24 mouse cellular contexts compared by ENCODE assay signal in genomic region chr1:113490243-113491003, GRCm38 (mm10).
DNase-seq lines count a peak whose midpoint lies in the region; ATAC-seq and TF ChIP-seq lines count a peak whose summit lies in the region.
"Had no signal": no experiment of that assay in that cellular context is flagged by ENCODE, and none has a peak within 500 bp of the region (broad histone marks: within the 10 kb centered on the region; RNA-seq: fewer than 3 reads in every experiment).

No protein-coding gene starts in this region.

- TF ChIP-seq CTCF in MEL (IDR thresholded peaks at IDR 0.05 in 2 of 3, conservative IDR thresholded peaks at IDR 0.05 in 1 of 3; ENCODE audit: control insufficient read depth in 1 of 3, insufficient read depth in 1 of 3, low read depth in 2 of 3, low read length in 3 of 3, poor library complexity in 1 of 3, severe bottlenecking in 1 of 3): no peak
- TF ChIP-seq CTCF in small intestine, adult 2 months (IDR thresholded peaks at IDR 0.05; ENCODE audit: extremely low read depth, insufficient read length, insufficient replicate concordance, low read depth, low read length): no peak

- no peak overlapping the region for H3K27ac ChIP-seq in MEL (ENCODE audit: control insufficient read depth, low read depth, low read length)
- H3K27ac ChIP-seq in intestine, embryonic 16.5 days (ENCODE audit: low read length): 0 out of 2 replicates have a peak overlapping the region, but pooled peaks have one; percentile 3
- peak overlapping the region; percentile 84 for H3K27ac ChIP-seq in small intestine, adult 2 months (ENCODE audit: insufficient read depth, low read depth, low read length)
- H3K27ac ChIP-seq in stomach, embryonic 16.5 days (ENCODE audit: low read length): no peak overlapping the region
- H3K27ac ChIP-seq: embryonic facial prominence, embryonic 10.5 days; embryonic facial prominence, embryonic 12.5 days had no signal

- H3K79me2 ChIP-seq in MEL (ENCODE audit: control insufficient read depth, insufficient read depth, low read length, poor library complexity): no peaks in the 10 kb centered on the region

- TF ChIP-seq RAD21 in MEL (IDR thresholded peaks at IDR 0.05; ENCODE audit: low read depth, low read length): no peak

- no peaks in the 10 kb centered on the region for H3K36me3 ChIP-seq in MEL (ENCODE audit: control insufficient read depth in 1 of 2, insufficient read depth in 2 of 2, low read length in 2 of 2)
- H3K36me3 ChIP-seq in intestine, embryonic 16.5 days (ENCODE audit: control insufficient read depth, insufficient read depth, low read length): no peaks in the 10 kb centered on the region
- H3K36me3 ChIP-seq in small intestine, adult 2 months (ENCODE audit: control insufficient read depth, insufficient read depth, low read length): no peaks in the 10 kb centered on the region
- H3K36me3 ChIP-seq in stomach, embryonic 16.5 days (ENCODE audit: control insufficient read depth, insufficient read depth, low read length): no peaks in the 10 kb centered on the region
- H3K36me3 ChIP-seq: embryonic facial prominence, embryonic 10.5 days; embryonic facial prominence, embryonic 12.5 days; G1E had no signal

- no peaks in the 10 kb centered on the region for H3K27me3 ChIP-seq in MEL (ENCODE audit: control insufficient read depth in 1 of 2, insufficient read depth in 2 of 2, low read length in 2 of 2)
- H3K27me3 ChIP-seq in intestine, embryonic 16.5 days (replicated peaks; ENCODE audit: control insufficient read depth, insufficient read depth, low read length): no peaks in the 10 kb centered on the region
- H3K27me3 ChIP-seq in small intestine, adult 2 months (ENCODE audit: control insufficient read depth, insufficient read depth, low read length): no peaks in the 10 kb centered on the region
- no peaks in the 10 kb centered on the region for H3K27me3 ChIP-seq in stomach, embryonic 16.5 days (ENCODE audit: control insufficient read depth, insufficient read depth, low read length)
- H3K27me3 ChIP-seq: CH12.LX; embryonic facial prominence, embryonic 12.5 days had no signal

- no peak overlapping the region for H3K4me2 ChIP-seq in intestine, embryonic 16.5 days (ENCODE audit: low read depth, low read length)
- H3K4me2 ChIP-seq in stomach, embryonic 16.5 days (ENCODE audit: low read depth, low read length): no peak overlapping the region
- H3K4me2 ChIP-seq: embryonic facial prominence, embryonic 12.5 days had no signal

- TF ChIP-seq POLR2A in MEL (IDR thresholded peaks at IDR 0.05; ENCODE audit: control insufficient read depth in 1 of 2, insufficient read depth in 1 of 2, low read depth in 1 of 2, low read length in 2 of 2, poor library complexity in 1 of 2): no peak
- TF ChIP-seq POLR2A in small intestine, adult 2 months (IDR thresholded peaks at IDR 0.05; ENCODE audit: low read depth, low read length): no peak

- H3K9me3 ChIP-seq in MEL (replicated peaks; ENCODE audit: insufficient read depth, low read length): no peaks in the 10 kb centered on the region
- H3K9me3 ChIP-seq in intestine, embryonic 16.5 days (ENCODE audit: control insufficient read depth, low read length): no peaks in the 10 kb centered on the region
- H3K9me3 ChIP-seq in stomach, embryonic 16.5 days (replicated peaks; ENCODE audit: control insufficient read depth, low read length): no peaks in the 10 kb centered on the region
- H3K9me3 ChIP-seq: embryonic facial prominence, embryonic 10.5 days; embryonic facial prominence, embryonic 12.5 days had no signal

- DNase-seq in MEL (ENCODE audit: low read depth, low spot score): peak; percentile 27
- DNase-seq in c-Kit-positive CD71-positive TER-119-positive erythroid progenitor cells, embryonic 14.5 days (ENCODE audit: low spot score): no peak
- DNase-seq in retina, postnatal 1 day: no peak
- no peak for DNase-seq in left cerebral cortex, postnatal 36 days (ENCODE audit: low spot score in 2 of 2)
- DNase-seq in heart, postnatal 14 days: no peak
- DNase-seq: adrenal gland, adult 2 months; adrenal gland, postnatal 10 days; adrenal gland, postnatal 25 days; B cell, adult 2 months; cerebellum, adult 11-12 months; cerebellum, adult 2 months; cerebellum, adult 9-10 months; cerebellum, postnatal 10 days; cerebellum, postnatal 25 days had no signal

- H3K4me3 ChIP-seq in MEL (ENCODE audit: control insufficient read depth in 1 of 2, insufficient read depth in 1 of 2, low read depth in 2 of 2, low read length in 2 of 2): no peak overlapping the region
- H3K4me3 ChIP-seq in intestine, embryonic 16.5 days (ENCODE audit: low read length): no peak overlapping the region
- H3K4me3 ChIP-seq in small intestine, adult 2 months (ENCODE audit: low read depth, low read length): no peak overlapping the region
- H3K4me3 ChIP-seq in stomach, embryonic 16.5 days (replicated peaks; ENCODE audit: low read length): no peak overlapping the region
- H3K4me3 ChIP-seq: embryonic facial prominence, embryonic 10.5 days; embryonic facial prominence, embryonic 12.5 days had no signal

- ATAC-seq in intestine, embryonic 16.5 days: peak; percentile 99
- peak; percentile 47; the same call in 1 of the 2 replicates for ATAC-seq in stomach, embryonic 16.5 days (ENCODE audit: insufficient read depth, low FRiP score)
- ATAC-seq: CD4-positive, CD25-positive, alpha-beta regulatory T cell, adult 4 months; forebrain, embryonic 14.5 days; forebrain, embryonic 16.5 days had no signal

- TF ChIP-seq EP300 in MEL (IDR thresholded peaks at IDR 0.05; ENCODE audit: low read depth in 1 of 2, low read length in 2 of 2): no peak

- no peak overlapping the region for H3K9ac ChIP-seq in MEL (ENCODE audit: control insufficient read depth, low read depth, low read length, poor library complexity, severe bottlenecking)
- H3K9ac ChIP-seq in intestine, embryonic 16.5 days (ENCODE audit: low read depth, low read length): no peak overlapping the region
- H3K9ac ChIP-seq in stomach, embryonic 16.5 days (ENCODE audit: low read length): no peak overlapping the region
- H3K9ac ChIP-seq: embryonic facial prominence, embryonic 12.5 days had no signal

- H3K4me1 ChIP-seq in MEL (ENCODE audit: control insufficient read depth in 1 of 2, insufficient read depth in 2 of 2, low read length in 2 of 2): no peaks in the 10 kb centered on the region
- H3K4me1 ChIP-seq in intestine, embryonic 16.5 days (ENCODE audit: control insufficient read depth, insufficient read depth, low read length): no peaks in the 10 kb centered on the region
- H3K4me1 ChIP-seq in small intestine, adult 2 months (ENCODE audit: control insufficient read depth, insufficient read depth, insufficient read length, low read length): 0 out of 2 replicates have a peak, but pooled peaks cover 3% of the 10 kb centered on the region
- no peaks in the 10 kb centered on the region for H3K4me1 ChIP-seq in stomach, embryonic 16.5 days (ENCODE audit: control insufficient read depth, insufficient read depth, low read length)
- H3K4me1 ChIP-seq: embryonic facial prominence, embryonic 10.5 days; embryonic facial prominence, embryonic 12.5 days had no signal

- intact Hi-C loops in left cerebral cortex, postnatal 36 days (cut with DNase I): no loop called here
- intact Hi-C loops in heart, postnatal 14 days (cut with DNase I): no loop called here

- WGBS in intestine, embryonic 16.5 days: 68% methylated on average over 5 of the region's 5 CpGs
- WGBS in small intestine, adult 2 months: 40% methylated on average over 5 of the region's 5 CpGs
- 70% methylated on average over 5 of the region's 5 CpGs for WGBS in stomach, embryonic 16.5 days

TF ChIP-seq in MEL, 35 proteins besides CTCF, POLR2A, EP300 and RAD21:
- no peak for TF ChIP-seq TBP (IDR thresholded peaks at IDR 0.05; ENCODE audit: low read depth, low read length)
- 0 out of 2 replicates have a peak, but pooled peaks have one; percentile 17 for TF ChIP-seq GATA1 (IDR thresholded peaks at IDR 0.05; ENCODE audit: low read depth, low read length)
- TF ChIP-seq ZNF384 (IDR thresholded peaks at IDR 0.05; ENCODE audit: low read depth, low read length): no peak
- TF ChIP-seq KAT2A (conservative IDR thresholded peaks at IDR 0.05; ENCODE audit: low read depth, low read length): no peak
- TF ChIP-seq USF1 (IDR thresholded peaks at IDR 0.05; ENCODE audit: low read depth, low read length): no peak

Comparison
In these comparisons a context has a peak if more than half of its experiments do, and no peak if none do; other contexts are left out.
1. H3K27ac ChIP-seq: peak in intestine, embryonic 16.5 days (single experiment) and small intestine, adult 2 months (single experiment); none in MEL (single experiment) and stomach, embryonic 16.5 days (single experiment).